Mouse (Mus musculus): Measurements from ENCODE around the gene Tmem190.
A peak's percentile ranks its signal among the peaks of the same experiment; 100 is the strongest.
"Not testable (repeated sequence)": the region's sequence is repeated elsewhere in the genome, so short reads cannot be mapped to it uniquely, and the experiment has no call there.

Gene Tmem190

DNA sequence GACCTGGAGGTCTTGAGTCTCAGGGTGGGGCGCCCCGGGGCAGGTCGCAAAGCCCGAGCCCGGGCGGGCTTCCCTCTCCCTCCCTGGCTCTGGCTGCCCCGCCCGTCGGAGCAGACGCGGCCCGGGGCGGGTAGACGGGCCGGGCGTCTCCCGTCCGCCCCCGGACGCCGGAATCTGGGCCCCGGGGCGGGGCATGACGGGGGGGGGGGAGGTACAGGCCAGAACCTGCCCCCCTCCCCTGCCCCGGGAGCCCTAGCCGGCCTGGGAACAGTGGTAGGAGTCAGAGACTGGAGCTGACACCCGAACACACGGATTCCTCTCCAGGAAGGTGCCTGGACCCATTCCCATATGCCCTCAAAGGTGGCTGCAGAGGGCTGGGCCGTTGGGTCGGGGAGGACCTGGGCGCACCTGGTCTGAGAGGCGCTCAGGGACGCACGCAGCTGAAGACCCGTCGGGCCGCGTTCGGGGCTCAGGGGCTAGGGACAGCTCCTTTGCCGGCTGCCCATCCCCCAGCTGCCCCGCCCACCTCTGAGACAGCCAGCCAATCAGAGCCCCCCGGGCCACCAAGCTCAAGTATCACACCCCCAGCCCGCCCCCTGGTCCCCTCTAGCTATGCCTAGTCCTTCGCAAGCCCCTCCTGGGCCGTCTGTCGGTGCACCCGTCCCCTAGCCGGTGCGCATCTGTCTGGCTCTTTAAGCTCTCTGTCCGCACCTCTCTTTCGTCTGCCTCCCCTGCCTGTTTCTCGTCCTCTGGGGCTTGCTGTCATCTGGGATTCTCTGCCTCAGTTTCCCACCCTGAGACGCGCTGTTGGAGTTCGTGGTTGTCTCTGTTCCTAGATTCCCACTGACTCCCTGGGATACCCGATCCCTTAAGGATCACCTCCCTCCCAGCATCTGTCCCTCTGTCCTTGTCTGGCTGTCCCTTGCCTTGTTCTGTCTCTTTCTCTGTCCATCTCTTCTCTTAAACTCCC, 5.6 kb upstream of the Tmem190 start:
- DNase-seq = peak in 1 of 2 experiments; percentile 46

DNA sequence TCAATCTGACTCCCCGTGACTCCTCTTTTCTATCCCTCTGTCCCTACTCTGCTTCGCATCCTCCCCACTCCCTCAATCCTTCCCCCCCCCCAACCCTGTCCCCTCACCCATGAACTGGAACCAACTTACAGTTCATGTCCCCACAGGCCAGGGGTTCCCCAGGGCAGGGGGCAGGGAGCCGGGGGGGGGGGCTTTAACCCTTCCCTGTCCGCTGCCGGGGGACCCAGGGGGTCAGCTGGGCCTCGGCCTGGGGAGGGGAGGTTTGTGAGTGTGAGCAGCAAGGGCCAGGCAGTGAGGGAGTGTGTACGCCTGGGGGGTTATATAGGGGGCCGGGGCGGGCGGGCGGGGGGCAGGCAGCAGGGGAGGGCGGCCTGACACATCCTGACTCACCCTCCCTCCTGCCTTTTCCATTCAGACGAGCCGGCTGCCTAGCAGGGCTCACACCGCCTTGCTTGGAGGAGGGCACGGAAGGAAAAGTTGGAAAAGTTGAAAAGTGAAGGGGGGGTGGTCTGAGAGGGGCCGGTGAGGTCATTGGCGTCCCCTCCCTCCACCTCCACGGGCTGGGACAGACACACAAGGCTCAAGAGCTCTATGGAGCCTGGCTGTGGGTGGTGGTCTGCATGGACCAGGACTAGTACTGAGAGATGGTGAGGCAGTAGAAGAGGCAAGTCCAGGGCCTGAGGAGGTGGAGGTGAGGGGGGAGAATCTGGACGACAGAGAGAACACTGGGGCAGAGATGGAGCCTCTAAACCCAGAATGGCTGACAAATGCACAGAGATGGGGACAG, 4.7 kb upstream of the Tmem190 start:
- DNase-seq = no peak

DNA sequence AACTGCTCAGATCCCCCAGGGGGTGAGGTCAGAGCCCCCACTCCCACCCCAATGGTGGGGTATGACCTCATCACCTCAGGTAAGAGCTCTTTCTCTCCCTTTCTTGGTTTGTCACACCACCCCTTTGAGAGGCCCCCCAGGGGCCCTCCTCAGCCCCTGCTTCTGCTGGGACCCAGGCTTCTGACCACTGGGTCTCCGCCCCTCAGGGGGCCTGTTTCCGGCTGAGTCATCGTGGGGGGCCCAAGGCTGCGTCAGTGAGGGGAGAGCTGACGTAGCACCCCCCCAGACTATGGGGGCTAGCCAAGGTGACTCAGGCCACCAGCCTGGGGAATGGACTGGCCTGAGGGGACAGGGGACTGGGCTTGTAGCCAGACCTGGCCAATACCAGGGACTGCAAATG, 2.8 kb upstream of the Tmem190 start:
- no peak for DNase-seq

DNA sequence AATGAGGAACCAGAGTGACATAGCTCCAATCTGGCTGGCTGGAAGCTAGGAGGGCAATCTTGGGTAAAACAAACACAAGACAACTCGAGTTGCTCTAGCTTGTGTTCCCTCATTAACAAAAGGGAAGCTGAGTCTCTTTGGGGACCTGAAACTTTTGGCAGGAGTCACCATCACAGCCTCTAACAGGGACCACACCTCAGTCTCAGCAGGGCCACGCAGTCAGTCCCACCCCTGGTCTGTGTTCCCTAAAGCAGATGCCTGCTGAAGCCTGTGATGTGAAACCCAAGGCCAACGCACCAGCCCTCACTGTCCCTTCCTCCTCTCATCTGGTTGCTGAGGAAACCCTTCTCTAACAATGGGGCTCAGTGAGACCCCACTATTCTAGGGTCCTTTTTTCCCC, 607 bp upstream of the Tmem190 start:
- DNase-seq = no peak

DNA sequence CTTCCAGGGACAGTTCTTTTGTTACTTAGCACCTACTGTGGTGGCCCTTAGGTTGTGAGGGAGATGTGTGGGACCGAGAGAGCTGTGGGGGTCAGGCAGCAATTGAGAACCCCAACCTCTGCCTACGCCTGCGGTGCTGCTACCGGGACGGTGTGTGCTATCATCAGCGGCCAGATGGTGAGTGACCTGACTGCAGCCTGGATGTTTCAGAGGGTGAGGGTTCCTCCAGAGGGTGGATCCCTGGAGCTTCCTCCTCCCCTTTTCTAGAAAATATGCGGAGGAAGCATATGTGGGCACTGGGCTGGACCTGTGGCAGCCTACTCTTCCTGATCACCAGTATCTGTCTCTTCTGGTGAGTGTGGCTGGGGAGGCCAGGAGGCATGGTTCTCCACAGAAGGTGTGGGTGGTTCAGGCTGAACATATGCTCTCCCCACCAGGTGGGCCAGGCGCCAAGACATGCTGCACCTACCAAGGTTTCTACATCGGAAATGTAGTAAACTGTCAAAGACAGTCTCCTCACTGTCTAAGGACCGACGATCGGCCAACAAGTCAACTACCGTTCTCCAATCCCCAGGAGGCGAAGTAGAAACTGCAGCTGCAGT, 1.0 kb downstream of the Tmem190 start:
- peak; percentile 80 to 87 for DNase-seq

DNA sequence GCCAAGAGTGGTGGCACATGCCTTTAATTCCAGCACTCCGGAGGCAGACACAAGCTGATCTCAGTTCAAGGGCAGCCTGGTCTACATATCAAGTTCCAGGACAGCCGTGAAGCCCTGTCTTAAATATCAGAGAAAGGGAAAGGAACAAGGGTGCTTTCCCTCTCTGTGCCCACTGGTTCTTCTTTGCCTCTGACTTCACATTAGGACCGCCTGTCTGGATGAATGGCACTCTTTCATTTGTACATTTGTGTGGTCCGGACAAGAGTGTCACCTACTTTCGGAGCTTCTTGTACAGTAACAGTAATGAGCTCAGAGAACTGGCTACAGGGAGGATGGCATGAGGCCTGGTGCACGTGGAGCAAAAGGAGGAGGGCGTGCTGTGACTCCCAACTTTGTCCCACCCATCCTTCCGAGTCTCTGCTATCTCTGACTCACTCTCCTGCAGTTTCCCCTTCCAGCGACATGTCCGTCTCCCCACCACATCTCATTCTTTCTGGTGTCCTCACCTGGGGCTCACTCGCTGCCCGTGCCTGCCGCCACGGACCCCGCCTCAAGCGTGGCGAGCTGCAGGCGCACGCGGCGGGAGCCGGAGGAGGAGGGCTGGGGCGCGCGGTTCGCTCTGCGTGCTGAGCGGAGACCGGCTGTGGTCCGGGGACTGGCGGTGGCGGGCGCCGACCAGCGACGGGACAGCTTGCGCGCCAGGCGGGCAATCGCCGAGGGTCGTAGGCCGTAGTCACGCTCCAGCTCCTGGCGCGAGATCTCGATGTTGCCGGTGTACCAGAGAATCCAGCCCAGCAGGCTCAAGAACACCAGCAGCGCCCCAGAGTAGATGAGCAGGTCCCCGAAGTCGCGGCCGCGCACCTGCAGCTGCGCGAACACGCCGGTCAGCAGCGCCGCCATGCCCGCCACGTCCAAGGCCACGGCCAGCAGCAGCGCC, 6.0 kb downstream of the Tmem190 start:
- peak; percentile 82 to 83 for DNase-seq

DNA sequence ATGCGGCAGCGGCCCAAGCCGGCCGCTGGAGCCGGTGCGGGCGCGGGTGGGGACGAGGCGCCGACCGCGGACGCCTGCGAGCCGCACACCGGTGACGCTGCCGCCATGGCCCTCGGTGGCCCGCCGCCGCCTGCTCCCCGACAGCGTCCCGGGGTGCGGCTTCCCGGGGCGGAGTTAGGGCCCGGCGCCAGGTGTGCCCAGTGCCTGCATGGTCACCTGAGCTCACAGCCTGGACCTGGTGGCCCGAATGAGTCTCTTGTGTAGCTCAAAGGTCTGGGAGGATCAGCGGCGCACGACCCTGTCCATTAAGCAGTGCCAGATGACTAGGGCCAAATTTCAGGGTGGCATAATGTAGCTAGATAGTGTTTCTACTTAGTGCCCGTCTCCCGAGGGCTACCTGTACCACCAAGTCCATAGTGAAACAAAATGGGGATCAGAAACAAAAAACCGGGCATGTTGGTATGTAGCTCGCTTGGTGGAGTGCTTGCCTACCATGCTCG, 6.7 kb downstream of the Tmem190 start, which contains the start of gene Tmem238:
Tmem238 (minus strand) TSS at position 221 of the 500 bp plus-strand sequence.
- DNase-seq = peak in 1 of 2 experiments; percentile 87

DNA sequence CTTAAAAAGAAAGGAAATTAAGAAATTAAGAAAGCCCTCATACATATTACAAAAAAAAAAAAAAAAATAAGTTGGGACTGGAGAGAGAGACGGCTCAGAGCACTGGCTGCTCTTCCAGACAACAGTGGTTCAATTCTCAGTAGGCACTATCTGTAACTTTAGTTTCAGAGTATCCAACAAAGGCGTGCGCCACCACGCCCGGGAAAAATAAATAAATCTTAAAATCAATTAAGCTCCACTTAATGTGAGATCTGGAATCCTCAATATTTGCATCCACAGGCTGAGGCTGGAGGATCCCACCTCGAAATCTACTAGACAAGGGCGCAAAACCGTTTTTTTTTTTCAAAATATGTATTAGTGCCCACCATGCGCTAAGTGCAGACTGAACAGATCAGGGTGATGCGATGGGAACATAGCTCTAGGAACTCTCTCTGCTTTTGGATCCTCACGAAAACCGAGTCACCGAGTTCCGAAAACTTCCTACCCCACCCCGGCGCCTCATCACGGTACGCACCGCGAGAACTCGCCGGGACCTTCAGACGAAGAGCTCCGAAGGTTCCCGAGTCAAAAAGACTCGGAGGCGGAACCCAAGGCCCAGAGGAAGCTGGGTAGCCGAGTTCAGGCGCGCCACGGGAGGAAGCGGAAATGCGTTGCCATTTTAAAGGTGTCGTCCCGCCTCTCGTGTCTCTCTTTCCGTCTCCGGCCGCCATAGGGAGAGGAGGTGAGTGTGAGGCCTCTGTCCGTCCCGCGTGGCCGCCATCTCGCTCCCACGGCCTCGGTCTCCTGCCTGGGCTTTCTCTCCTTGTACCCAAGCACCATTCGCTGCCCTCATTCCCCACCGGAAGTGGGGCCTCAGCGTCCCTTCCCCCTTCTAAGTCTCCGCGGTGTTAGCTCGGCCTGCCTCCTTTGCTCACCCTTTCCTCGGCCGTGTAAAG, 9.8 kb downstream of the Tmem190 start, which contains the start of gene Rpl28:
Rpl28 (plus strand) TSS at position 597 of the 935 bp plus-strand sequence.
- peak; percentile 93 to 96 for DNase-seq

DNA sequence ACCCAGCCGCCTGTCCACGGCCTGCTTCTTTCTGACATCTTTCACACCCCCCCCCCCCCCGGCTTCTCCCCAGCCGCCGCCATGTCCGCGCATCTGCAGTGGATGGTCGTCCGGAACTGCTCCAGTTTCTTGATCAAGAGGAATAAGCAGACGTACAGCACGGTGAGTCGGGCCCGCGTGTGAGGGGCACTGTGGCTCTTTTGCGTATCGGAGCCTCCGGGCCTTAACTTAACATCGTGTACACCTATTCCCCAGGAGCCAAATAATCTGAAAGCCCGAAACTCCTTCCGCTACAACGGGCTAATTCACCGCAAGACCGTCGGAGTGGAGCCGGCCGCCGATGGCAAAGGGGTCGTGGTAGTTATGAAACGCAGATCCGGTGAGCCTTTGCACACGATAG, 10.5 kb downstream of the Tmem190 start:
- DNase-seq = not testable (repeated sequence)

DNA sequence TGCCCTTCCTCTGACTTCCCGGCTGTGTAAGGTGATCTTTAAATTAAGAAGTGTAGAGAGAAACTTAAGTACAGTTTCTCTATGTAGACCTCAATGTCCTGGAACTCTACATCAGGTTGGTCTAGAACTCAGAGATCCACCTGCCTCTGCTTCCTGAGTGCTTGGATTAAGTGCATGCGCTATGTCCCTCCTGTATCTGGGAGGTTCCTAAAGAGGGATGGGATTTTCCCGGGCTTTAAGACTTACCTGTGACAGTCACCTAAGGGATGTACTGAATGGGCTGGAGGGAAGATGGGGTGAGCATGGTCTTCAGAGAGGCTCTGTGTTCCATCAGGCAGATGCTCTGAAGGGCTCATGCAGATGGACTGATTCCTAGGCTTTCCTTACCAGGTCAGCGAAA, 10.9 kb downstream of the Tmem190 start:
- DNase-seq = no peak

DNA sequence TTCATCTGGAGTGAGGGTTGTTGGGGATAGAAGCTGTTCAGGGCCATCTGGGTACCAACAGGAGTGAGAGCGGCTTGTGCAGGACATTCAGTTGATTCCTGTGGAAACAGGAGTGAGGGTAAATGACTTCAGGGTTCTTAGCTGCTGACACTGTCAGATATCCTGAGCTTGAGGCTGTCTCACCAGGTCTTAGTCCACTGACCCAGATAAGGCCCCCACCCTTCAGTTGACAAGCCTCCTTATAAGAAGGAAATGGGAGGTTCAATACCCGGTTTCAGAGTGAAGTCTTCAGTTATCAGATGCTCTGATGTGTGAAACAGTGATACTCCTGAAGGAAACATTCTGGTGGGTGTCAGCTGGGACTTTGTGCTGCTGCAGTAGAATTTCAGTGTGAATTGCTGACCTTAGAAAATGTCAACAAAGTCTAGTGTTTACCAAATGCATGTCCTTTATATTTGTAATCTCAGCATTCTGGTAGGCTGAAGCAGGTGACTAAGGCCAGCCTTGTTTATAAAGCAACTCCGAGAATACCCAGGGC, 12.0 kb downstream of the Tmem190 start:
- DNase-seq = no peak

DNA sequence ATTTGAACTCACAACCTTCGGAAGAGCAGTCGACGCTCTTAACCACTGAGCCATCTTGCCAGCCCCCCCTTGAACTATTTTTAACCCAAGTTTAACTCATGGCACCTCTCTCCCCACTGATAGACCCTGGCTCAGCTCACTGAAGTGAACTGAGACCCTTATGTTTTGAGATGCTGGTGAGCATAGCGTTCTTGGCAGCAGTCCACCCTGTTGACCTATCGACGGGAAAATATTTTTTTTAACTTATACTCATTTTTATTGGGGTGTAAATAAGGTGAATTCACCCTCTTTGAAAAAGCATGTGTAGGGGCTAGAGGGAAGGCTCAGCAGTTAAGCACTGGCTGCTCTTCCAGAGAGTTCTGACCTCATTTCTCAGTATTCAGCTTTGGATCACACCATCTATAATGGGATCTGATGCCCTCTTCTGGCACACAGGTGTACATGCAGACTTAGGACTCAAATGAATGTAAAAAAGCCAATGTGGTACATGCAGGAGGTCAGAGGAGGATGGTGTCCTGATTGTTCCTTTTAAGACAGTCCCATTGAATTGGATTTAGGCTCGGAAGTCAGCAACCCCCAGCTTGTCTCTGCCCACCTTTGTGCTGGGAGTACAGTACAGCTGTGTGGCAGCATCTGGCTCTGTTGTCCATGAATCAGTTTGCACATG, 13.2 kb downstream of the Tmem190 start:
- DNase-seq = peak; percentile 40 to 47

DNA sequence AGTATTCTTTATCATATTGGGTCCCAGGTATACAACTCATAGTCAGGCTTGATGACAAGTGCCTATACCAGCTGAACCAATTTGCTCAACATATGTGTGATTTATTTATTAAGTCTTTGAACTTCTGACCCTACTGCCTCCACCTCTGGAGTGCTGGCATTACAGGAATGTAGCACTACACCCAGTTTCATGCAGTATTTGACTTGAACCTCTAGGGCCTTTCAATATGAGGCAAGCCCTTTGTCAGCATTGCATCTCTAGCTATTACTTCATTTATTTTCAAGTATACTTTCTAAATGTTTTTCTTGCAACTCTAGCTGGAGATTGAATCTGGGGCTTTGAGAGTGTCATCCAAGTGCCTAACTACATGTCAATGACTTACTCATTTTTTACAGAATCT, 19.5 kb downstream of the Tmem190 start:
- DNase-seq = no peak

DNA sequence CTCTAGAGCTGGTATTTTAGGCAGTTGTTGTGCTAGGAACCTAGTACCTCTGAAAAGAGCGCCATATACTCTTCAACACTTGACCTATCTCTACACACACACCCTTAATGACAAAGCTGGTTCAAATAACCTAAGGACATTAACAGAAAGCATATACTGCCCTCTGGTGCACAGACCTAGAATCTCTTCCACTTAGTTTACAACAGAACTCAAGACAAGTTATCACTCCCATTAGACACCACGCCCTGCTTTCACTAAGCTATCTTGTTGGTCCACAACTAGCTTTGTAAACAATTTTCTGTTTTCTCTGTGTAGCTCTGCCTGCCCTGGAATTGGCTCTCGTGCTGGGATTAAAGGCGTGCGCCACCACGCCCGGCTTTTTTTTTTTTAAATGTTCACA, 24.0 kb downstream of the Tmem190 start:
- DNase-seq = peak in 1 of 2 experiments; percentile 51

DNA sequence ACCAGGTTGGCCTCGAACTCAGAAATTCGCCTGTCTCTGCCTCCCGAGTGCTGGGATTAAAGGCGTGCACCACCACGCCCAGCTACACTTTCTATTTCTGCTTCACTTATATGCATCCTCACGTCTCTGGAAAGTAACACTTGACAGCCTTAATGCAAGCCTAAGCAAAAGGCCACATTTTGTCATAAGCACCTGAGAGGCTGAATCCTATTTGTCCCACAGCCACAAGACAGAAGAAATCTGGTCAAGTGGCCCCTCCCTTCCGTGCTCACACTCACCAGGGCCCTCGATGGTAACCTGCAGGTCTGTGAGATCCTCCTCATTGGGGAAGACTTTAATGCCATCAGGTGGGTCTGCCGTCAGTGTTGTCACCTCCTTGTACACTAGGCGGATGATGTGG, 28.4 kb downstream of the Tmem190 start:
- not testable (repeated sequence) for DNase-seq

DNA sequence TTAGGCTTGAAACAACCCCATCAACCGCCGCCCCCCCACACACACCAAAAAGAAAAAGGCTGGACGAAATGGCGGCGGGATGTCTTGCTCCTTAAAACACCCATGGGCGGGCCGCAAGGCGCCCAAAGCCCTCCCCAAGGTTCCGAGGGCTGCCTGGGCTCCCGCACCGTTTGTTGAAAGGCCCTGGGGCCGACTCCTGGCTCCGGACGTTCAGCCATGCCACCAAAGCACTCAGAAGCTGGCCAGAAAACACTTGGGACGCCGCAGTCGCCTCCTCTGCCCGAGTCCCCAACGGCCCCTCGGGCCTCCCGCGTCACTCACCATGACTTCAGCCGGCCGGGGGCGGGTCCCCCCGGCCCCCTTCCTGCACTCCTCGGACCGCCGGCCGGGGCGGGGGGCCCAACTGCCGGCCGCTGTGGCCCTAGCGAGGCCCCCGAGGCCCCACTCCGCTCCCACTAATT, 29.1 kb downstream of the Tmem190 start:
- no peak for DNase-seq

DNA sequence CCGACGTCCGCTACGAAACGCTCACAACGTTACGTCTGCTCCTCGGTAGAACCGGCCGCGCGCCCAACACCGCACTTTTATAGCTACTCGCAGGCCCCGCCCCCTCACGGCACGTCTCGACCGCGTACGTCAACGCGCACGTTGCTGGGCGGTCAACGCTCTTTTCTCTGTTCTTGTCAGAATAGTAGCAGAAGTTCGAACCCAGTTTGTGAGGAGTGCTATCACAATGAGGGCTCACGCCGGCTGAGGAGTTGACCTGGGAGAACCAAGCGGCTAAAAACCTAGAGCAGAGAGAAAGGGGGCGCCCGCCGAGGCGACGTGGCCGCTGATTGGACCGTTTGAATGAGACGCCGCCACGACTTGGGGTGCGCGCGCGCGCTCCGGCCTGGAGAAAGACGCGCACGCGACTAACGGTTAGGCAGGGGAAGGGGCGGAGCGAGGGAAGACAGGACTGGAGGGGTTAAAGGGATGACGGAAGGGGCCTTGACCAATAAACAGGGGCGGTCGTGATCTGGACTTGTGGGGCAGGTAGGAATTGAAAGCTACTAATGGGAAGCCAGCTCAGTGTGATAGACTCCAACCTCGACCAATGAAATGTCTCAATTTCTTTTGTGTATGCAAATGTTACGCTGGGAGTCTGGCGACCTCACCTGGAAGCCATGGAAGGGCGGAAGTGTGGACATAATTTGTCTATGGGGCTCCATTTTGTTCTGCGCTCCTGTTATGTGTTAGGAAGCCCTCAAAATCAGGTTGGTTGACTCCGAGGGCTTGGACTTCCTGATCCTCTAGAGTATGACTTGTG, 29.8 kb downstream of the Tmem190 start, which contains the start of gene Ube2s:
Ube2s (minus strand) TSS at position 288 of the 802 bp plus-strand sequence.
- peak; percentile 98 for DNase-seq

DNA sequence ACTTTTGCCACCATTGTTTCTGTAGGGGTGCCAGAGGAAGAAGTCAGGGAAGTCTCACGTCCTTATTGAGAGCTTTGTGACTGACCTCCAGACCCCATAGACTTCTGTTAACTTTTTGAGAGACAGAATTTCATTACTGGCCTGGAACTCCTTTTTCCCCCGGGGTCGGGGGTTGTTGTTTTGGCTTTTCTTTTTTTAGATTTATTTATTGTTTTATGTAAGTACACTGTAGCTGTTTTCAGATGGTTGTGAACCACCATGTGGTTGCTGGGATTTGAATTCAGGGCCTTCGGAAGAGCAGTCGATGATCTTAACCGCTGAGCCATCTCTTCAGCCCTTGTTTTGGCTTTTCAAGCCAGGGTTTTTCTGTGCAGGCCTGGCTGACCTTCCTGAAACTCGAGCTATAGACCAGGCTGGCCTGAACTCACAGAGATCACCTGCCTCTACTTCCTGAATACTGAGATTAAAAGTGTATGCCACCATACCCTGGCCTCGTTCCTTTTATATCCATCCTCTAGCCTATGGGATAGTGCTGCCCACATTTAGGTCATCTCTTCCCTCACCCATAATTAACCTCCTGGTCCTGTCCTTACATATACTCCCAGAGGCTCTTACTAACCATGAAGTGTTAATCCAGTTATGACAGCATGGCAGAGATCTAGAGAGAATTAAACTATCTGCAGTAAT, 30.5 kb downstream of the Tmem190 start:
- peak in 1 of 2 experiments; percentile 32 for DNase-seq
